Mouse (Mus musculus) bone marrow macrophage, adult 2 months (primary cell): ENCODE measurements at regions not wholly inside any gene's neighbourhood (a gene's known extent, or its start where the extent isn't known, plus 50 kb on each side); places are given as distances from the start of the nearest gene placed in this dataset.

Source experiments
- H3K27ac ChIP-seq: 2 replicates; pipeline ENCODE4 v1.5.1; 2012; ENCODE audit warnings: low read depth, low read length; ENCODE audit not compliant: insufficient read depth
- H3K4me1 ChIP-seq: 2 replicates; pipeline ENCODE4 v1.6.1; 2012; ENCODE audit warnings: low read length; ENCODE audit not compliant: control insufficient read depth, insufficient read depth
- H3K4me3 ChIP-seq: 2 replicates; pipeline ENCODE4 v1.5.1; 2012; ENCODE audit warnings: mild to moderate bottlenecking, low read length, moderate library complexity; ENCODE audit not compliant: insufficient read depth
- CTCF ChIP-seq: IDR thresholded peaks from 2 replicates; pipeline ENCODE4 v1.5.1; 2012; ENCODE audit warnings: low read depth, mild to moderate bottlenecking, low read length, moderate library complexity
- POLR2A ChIP-seq: IDR thresholded peaks from 2 replicates; pipeline ENCODE4 v1.6.1; 2012; ENCODE audit warnings: mild to moderate bottlenecking, low read depth, low read length, borderline replicate concordance

- H3K4me1 ChIP-seq: no peaks in the 10 kb centered on the region
- H3K4me3 ChIP-seq: no peak overlapping the region
- no peak overlapping the region for H3K27ac ChIP-seq
- TF ChIP-seq CTCF (no peak), POLR2A (no peak)
Observed at GRCm38 (mm10) chr3:151153340-151153739, 284.3 kb upstream of the Adgrl4 start.

- H3K4me3 ChIP-seq: no peak overlapping the region
- H3K4me1 ChIP-seq: no peaks in the 10 kb centered on the region
- TF ChIP-seq CTCF (no peak), POLR2A (no peak)
- H3K27ac ChIP-seq: no peak overlapping the region
Observed at GRCm38 (mm10) chr3:151160516-151160915, 277.2 kb upstream of the Adgrl4 start.

- Histone ChIP-seq H3K4me1 (no peaks in the 10 kb centered on the region), H3K4me3 (no peak overlapping the region), H3K27ac (no peak overlapping the region)
- TF ChIP-seq CTCF (no peak), POLR2A (no peak)
Observed at GRCm38 (mm10) chr3:151182132-151182531, 255.6 kb upstream of the Adgrl4 start.

GRCm38 (mm10) chr3:151192092-151192491, 245.6 kb upstream of the Adgrl4 start:
- Histone ChIP-seq H3K27ac (no peak overlapping the region), H3K4me1 (no peaks in the 10 kb centered on the region), H3K4me3 (no peak overlapping the region)
- TF ChIP-seq CTCF (no peak), POLR2A (no peak)

DNA sequence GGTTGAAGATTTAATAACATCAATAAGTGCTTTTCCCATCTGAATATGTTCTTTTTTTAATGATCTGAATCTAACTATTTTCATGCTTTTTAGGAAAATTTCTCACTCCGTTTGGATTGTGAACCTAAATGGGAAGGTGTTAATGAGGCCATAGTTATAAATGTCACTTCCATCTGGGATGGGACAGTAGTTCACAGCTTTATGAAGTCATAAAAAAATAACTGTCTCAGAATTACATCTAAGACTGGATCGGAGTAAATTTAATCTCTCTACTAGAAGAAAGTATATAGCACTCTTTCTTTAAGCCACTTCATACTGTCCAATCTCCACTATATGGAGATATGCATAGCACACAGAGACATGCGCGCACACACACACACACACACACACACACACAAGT, 226.7 kb upstream of the Adgrl4 start:
- Histone ChIP-seq H3K4me3 (no peak overlapping the region), H3K27ac (no peak overlapping the region), H3K4me1 (no peaks in the 10 kb centered on the region)
- TF ChIP-seq CTCF: no peak
- TF ChIP-seq POLR2A: no peak

GRCm38 (mm10) chr3:151216764-151217502, 220.8 kb upstream of the Adgrl4 start:
- H3K27ac ChIP-seq: no peak overlapping the region
- no peak overlapping the region for H3K4me3 ChIP-seq
- TF ChIP-seq POLR2A (no peak), CTCF (no peak)
- no peaks in the 10 kb centered on the region for H3K4me1 ChIP-seq

GRCm38 (mm10) chr3:151222407-151222806, 215.3 kb upstream of the Adgrl4 start:
- no peak for TF ChIP-seq CTCF
- no peak for TF ChIP-seq POLR2A
- Histone ChIP-seq H3K4me3 (no peak overlapping the region), H3K4me1 (no peaks in the 10 kb centered on the region), H3K27ac (no peak overlapping the region)

DNA sequence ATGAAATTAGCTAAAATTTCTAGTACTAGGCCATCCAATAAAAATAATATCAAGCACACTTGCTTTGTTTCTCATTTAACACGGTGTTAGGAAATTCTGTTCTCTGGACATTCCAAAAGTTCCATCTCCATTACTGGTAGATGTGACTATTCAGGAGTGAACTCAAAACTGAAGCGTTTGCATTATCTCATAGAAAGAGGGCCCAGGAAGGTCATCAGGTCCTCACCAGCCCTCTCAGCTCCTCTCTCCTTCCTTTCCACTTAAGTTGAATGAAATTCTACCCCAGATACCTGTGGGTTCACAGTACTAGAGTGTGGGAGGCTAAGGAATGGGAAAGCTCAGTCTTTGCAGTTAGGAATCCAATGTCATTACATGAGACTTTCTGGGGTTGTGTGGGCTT, 185.2 kb upstream of the Adgrl4 start:
- Histone ChIP-seq H3K4me3 (no peak overlapping the region), H3K27ac (no peak overlapping the region), H3K4me1 (no peaks in the 10 kb centered on the region)
- TF ChIP-seq POLR2A (no peak), CTCF (no peak)

- TF ChIP-seq POLR2A: no peak
- TF ChIP-seq CTCF: no peak
- H3K4me1 ChIP-seq: no peaks in the 10 kb centered on the region
Observed at GRCm38 (mm10) chr3:151262821-151263220, 174.9 kb upstream of the Adgrl4 start.

DNA sequence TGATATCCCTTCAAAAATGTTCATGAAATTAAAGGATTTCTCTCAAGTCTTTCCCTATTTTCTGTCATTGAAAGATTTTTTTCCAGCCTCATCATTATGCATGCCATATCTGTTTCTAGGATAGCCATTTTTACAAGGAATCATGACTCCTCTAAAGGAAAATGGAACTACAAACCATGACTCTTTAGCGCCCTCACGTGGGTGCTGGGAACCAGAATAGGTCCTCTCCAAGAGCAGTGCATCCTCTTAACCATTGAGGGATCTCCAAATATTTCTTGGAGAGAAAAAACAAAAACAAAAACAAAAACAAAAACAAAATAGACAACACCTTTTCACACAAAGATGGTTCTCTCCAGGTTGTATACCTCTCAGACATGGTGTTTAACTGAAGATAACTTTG, 172.0 kb upstream of the Adgrl4 start:
- H3K27ac ChIP-seq: no peak overlapping the region
- H3K4me1 ChIP-seq: no peaks in the 10 kb centered on the region
- TF ChIP-seq POLR2A (no peak), CTCF (no peak)
- no peak overlapping the region for H3K4me3 ChIP-seq

More at GRCm38 (mm10) chr3:151262821-151263220, 174.9 kb upstream of the Adgrl4 start:
- Histone ChIP-seq H3K27ac (no peak overlapping the region), H3K4me3 (no peak overlapping the region)
